Mouse (Mus musculus): Measurements from ENCODE around the gene Lax1.

- no peak for TF ChIP-seq CTCF (IDR thresholded peaks at IDR 0.05)
- no peak for TF ChIP-seq EP300 (IDR thresholded peaks at IDR 0.05)
These were observed 8.2 kb upstream of the Lax1 start for GRCm38 (mm10) chr1:133697935-133698620.
